Mouse (Mus musculus) gastrocnemius, adult 2 months (tissue): ENCODE measurements around the gene Ssu72. TPM values are rescaled to one million over a fixed set of nuclear protein-coding genes. Genes with fewer than 3 reads are reported as not detected.

ENCODE experiments used
- DNase-seq: peaks from one replicate; pipeline ENCODE4 v3.0.0; 2022
- H3K27ac ChIP-seq: fragments of 200-600 bp; 2 replicates; pipeline ENCODE4 v1.8.1; 2022; ENCODE audit warnings: mild to moderate bottlenecking
- H3K4me3 ChIP-seq: fragments of 200-600 bp; 2 replicates; pipeline ENCODE4 v1.8.1; 2022; ENCODE audit warnings: mild to moderate bottlenecking, moderate library complexity
- CTCF ChIP-seq: fragments of 200-600 bp; IDR thresholded peaks from 2 replicates; pipeline ENCODE4 v1.8.1; 2022; ENCODE audit warnings: antibody characterized with exemption, mild to moderate bottlenecking, moderate library complexity
- intact Hi-C: fragments of 180-260 bp; cut with DNase I; formaldehyde crosslinking; loops from one replicate; pipeline ENCODE4 v1.15.1; 2025
- total RNA-seq, 2 experiments: library from RNA; stranded (reverse); gene quantifications; 2 replicates each; pipeline ENCODE4 v1.2.3; 2021

Gene Ssu72
- total RNA-seq, 2 experiments from 2014 or later: 42.3 to 44.5 TPM

- Histone ChIP-seq H3K4me3 (no peak overlapping the region), H3K27ac (no peak overlapping the region)
- intact Hi-C loops: no loop called here
- DNase-seq: no peak
- TF ChIP-seq CTCF: no peak
Observed at GRCm38 (mm10) chr4:155742684-155743083, 38.1 kb downstream of the Ssu72 start.

- intact Hi-C loops: no loop called here
- no peak for TF ChIP-seq CTCF
- Histone ChIP-seq H3K27ac (no peak overlapping the region), H3K4me3 (no peak overlapping the region)
- DNase-seq: no peak
Observed at GRCm38 (mm10) chr4:155744474-155744873, 39.9 kb downstream of the Ssu72 start.

DNA sequence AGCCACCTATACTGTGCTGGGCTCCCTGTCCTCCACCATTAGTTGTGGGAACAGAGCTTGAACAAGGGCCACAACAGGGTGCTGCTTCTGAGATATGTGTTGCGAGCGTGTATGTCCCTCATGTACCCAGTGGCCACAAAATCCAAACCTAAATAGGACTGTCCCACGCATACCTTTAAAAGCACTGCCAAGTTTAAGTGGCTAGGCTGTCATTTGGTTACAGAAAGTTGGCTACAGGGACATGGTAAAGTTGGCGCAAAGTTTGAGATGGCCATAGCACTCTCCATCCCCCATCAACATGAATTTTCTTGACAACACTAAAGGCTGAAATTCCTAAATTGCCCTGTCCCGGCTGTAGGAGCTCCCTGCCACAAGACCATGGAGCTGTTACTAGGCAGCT lies 40.5 kb downstream of the Ssu72 start:
- Histone ChIP-seq H3K27ac (no peak overlapping the region), H3K4me3 (no peak overlapping the region)
- intact Hi-C loops: no loop called here
- no peak for TF ChIP-seq CTCF
- DNase-seq: no peak

- intact Hi-C loops: no loop called here
- no peak overlapping the region for H3K4me3 ChIP-seq
- no peak for TF ChIP-seq CTCF
- H3K27ac ChIP-seq: no peak overlapping the region
- DNase-seq: no peak
Observed at GRCm38 (mm10) chr4:155746036-155746548, 41.5 kb downstream of the Ssu72 start.

DNA sequence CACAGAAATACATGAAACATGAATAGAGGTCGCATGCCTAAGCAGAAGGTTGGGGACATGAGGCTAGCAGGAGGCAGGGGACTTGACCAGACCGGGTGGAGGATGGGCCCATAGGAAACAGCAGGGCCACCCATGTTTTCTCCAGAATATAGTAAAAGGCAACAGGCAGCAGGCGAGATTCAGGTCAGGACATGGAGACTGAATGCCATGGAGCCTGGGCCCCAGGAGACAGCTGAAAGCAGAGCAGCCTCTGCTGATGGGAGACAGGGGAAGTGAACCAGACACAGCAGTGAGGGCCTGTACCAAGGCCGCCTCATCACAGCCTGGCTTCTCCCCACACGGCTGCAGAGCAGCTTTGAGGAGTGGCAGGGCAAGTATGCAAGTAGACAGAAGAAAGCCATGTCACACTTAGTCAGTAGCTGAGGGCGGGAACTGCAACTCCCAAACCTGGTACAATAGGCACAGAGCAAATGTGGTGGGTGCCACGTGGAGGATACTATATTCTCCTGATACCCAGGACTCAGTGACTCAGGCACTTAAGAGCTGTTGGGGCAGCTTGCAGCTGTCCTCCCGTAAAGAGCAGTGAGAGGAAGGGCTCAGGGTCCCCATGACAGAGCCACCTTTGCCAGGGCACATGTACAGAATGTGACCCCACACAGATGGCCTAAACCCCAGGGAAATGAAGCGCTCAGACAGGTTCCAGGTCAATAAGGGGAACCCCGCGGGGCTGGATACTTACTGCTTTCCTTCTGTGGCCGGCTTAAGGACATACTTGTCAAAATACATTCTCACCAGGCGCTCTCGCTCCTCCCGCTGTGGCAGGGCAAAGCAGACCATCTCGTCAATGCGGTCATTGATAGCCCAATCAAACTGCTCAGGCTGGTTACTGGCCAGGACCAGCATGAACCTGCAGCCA lies 42.2 kb downstream of the Ssu72 start:
- DNase-seq: no peak
- intact Hi-C loops: no loop called here
- no peak overlapping the region for H3K4me3 ChIP-seq
- H3K27ac ChIP-seq: no peak overlapping the region
- no peak for TF ChIP-seq CTCF

DNA sequence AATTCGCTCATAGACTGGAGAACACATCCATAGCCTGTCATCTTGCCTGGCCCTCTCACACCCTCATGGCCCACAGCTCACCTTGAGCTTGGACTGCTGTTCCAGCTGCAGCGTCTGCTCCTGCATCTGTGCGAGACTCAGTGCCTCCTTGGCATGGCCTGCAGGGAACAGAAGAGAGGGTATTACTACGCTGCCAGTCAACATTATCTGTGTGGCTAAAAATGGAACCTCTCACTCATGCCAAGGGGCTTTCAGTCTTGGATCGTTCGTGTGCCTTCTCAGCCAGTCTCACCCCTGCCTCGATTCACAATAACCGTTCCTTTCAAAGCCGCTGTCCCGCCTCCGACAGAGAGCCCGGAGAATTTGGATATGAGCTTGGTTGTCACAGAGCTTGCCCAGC lies 52.4 kb downstream of the Ssu72 start:
- peak; percentile 58 for DNase-seq

DNA sequence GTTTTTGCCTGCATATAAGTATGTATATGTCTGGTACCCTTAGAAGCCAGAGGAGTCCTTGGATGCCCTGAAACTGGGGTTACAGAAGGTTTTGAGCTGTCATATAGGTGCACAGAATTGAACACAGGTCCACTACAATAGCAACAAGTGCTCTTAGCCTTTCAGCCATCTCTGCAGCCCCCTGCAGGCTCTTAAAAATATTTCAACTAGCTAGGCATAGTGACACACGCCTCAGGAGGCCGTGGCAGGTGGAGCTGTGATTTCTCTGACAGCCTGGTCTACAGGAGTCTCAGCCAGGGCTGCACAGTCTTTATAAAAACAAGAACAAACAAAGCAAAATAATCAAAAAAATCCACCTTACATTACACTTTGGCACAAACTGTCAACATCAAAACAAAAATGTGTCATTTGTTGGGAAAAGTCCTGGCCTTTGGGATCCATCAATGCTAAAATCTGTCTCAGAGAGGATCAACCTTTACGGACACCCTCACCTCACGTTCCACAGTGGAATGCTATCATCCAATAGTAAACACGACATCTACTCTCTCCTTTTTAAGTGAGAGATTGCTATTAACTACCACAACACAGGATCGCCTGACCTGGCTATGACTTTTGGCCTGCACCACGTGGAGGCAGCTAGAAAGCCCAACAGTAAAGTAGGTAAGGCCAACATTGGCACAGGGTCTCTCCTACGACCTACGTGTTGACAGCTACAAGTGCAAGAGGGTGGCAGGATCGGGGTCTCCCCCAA lies 55.4 kb downstream of the Ssu72 start:
- TF ChIP-seq CTCF: peak; percentile 39; the same call in 1 of the 2 replicates
- intact Hi-C loops: no loop called here
- Histone ChIP-seq H3K27ac (peak overlapping the region; percentile 94), H3K4me3 (peak overlapping the region; percentile 85)
- DNase-seq: peak; percentile 28

More for the DNA sequence above, 52.4 kb downstream of the Ssu72 start:
- TF ChIP-seq CTCF: no peak
- Histone ChIP-seq H3K4me3 (no peak overlapping the region; the same call in 1 of the 2 replicates), H3K27ac (peak overlapping the region; percentile 51; the same call in 1 of the 2 replicates)
- intact Hi-C loops: no loop called here

- Histone ChIP-seq H3K4me3 (peak within 1 kb of the TSS; percentile 85), H3K27ac (peak within 1 kb of the TSS; percentile 94)
- TF ChIP-seq CTCF: no peak
- intact Hi-C loops: no loop called here
- peak; percentile 98 for DNase-seq
Observed at GRCm38 (mm10) chr4:155760613-155761355, 56.2 kb downstream of the Ssu72 start, which contains the start of gene Atad3a. Gene Atad3a (minus strand): TSS chr4:155761093.

DNA sequence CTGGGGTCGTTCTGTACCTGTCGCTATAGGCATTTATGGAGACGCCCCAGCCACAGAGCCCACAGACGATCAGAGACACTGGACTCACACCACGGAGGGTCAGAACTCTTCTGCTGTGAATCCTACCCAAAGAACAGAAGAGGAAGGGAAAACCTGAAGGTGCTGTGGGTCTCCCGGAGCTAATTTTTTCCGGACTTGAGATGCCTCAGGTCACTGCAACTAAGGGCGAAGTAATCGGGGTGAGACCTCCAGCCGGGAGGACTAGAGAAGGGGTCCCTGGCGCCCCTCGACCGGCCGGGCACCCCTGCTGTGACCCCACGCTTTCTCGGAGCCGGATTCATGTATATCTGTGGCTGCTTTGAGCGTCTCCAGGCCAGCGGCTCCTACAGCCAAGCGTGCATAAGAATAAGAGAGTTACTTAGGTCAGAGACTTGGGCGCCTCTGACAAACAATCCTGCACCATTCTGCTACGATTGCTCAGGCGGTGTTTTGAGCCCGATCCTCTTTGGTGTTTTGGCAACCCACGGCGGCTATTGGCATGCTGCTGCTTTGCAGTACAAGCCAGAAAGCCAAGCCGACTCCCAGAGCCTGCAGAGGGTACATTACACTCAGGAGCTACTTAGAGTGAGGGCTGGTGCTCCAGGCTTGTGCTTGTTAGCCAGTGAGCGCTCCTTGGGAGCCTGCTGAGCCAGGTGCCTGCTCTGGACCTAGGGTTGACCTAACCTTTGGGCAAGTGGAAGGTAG lies 56.9 kb downstream of the Ssu72 start:
- TF ChIP-seq CTCF: no peak
- intact Hi-C loops: no loop called here
- peak; percentile 50 for DNase-seq
- H3K4me3 ChIP-seq: peak overlapping the region; percentile 85
- peak overlapping the region; percentile 94 for H3K27ac ChIP-seq

DNA sequence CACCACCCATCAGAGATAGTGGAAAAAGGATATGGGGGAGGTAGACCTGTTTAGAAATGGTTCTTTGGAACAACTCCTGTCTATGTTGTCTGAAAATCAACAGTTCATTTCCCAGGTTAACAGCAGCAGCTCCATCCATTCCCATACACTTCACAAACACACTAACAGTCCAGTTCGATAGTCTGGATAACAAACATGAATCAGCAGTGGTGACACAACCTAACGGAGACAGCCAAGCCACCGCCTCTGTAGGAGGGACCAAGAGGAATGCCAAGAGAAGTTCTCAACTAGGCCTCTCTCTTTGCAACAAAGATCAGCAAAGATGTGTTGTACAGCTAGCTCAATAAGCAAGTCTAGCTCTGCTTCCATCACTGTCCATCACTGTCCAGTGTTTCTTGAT lies 57.8 kb downstream of the Ssu72 start:
- no peak overlapping the region for H3K4me3 ChIP-seq
- no peak overlapping the region for H3K27ac ChIP-seq
- DNase-seq: peak; percentile 31
- intact Hi-C loops: no loop called here
- no peak for TF ChIP-seq CTCF

DNA sequence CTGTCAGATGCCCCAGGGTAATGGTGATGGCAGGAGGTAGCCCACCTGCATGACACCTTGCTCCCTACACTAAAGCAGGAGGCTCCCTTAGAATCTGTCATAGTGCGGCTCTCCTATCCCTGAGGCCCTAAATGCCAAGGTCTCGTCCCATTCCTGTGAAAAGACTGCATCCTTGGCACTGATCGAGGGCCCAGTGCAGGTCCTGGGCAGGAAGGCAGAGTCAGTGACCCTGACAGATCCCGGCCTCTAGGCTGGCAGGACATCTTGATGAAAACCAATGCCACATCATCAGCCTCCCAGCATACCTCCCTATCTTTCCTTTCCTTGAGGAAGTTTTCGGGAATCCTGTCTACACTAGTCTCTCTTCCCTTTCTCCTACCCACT lies 64.9 kb downstream of the Ssu72 start:
- intact Hi-C loops: no loop called here
- no peak for DNase-seq
- Histone ChIP-seq H3K27ac (peak overlapping the region; percentile 93), H3K4me3 (peak overlapping the region; percentile 86)
- TF ChIP-seq CTCF: no peak
